Mouse (Mus musculus): Measurements from ENCODE around the gene Kdm8. TPM values are rescaled to one million over a fixed set of nuclear protein-coding genes. Genes with fewer than 3 reads are reported as not detected.

Gene Kdm8
- polyA plus RNA-seq, 1 experiment from 2014 or later = 10.4 TPM

DNA sequence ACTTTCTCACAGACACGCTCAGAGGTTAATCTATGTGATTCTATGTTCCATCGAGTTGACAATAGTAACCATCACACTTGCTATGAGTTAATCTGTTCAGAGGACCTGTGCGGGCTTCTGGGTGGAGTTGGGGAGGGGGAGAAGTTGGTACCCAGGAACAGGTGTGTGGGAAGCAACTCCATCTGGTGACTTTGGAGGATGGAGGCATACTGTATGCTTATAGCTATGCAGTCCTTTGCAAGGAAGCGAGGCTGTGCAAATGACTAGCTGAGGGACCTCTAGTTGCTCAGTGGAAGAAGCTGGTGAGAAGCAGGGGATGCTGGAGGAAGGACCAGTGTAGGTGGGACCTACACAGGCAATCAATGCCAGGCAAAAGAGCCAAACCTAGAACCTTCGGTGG, 60.1 kb downstream of the Kdm8 start:
- Histone ChIP-seq H3K4me2 (ENCODE audit: low read depth, low read length) (no peak overlapping the region), H3K9me3 (ENCODE audit: control insufficient read depth, low read length) (no peaks in the 10 kb centered on the region), H3K4me3 (ENCODE audit: low read length) (no peak overlapping the region), H3K9ac (ENCODE audit: low read depth, low read length) (no peak overlapping the region), H3K27ac (ENCODE audit: low read length) (no peak overlapping the region), H3K27me3 (replicated peaks; ENCODE audit: control insufficient read depth, insufficient read depth, low read length) (no peaks in the 10 kb centered on the region), H3K4me1 (ENCODE audit: control insufficient read depth, insufficient read depth, low read length) (0 out of 2 replicates have a peak, but pooled peaks cover 4% of the 10 kb centered on the region), H3K36me3 (ENCODE audit: control insufficient read depth, insufficient read depth, low read length) (no peaks in the 10 kb centered on the region)
- ATAC-seq = no peak
- 91% methylated on average over 5 of the region's 5 CpGs for WGBS

DNA sequence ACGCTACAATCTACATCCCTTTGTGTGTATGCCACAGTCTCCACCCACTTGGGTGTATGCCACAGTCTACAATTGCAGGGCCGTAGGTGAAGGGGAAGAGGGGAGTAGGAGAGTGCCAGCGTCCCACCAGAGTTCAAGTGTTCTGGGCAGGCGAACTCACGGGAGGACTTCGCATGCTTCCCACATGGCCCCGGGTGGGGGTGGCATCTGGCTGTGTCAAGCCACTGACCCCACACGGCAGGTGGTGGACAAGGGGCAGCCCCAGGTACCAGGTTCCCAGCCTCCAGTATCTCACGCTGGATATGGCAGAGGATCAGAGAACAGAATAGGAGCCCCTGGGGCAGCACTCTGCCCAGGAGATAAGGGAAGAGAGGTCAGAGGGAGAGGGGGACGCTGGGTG, 61.1 kb downstream of the Kdm8 start:
- H3K4me3 ChIP-seq (ENCODE audit: low read length) = no peak overlapping the region
- no peaks in the 10 kb centered on the region for H3K9me3 ChIP-seq (ENCODE audit: control insufficient read depth, low read length)
- H3K36me3 ChIP-seq (ENCODE audit: control insufficient read depth, insufficient read depth, low read length) = no peaks in the 10 kb centered on the region
- H3K4me2 ChIP-seq (ENCODE audit: low read depth, low read length) = no peak overlapping the region
- WGBS = 81% methylated on average over 10 of the region's 10 CpGs
- H3K4me1 ChIP-seq (ENCODE audit: control insufficient read depth, insufficient read depth, low read length) = 0 out of 2 replicates have a peak, but pooled peaks cover under 1% of the 10 kb centered on the region
- no peak for ATAC-seq
- no peaks in the 10 kb centered on the region for H3K27me3 ChIP-seq (replicated peaks; ENCODE audit: control insufficient read depth, insufficient read depth, low read length)
- H3K27ac ChIP-seq (ENCODE audit: low read length) = no peak overlapping the region
- H3K9ac ChIP-seq (ENCODE audit: low read depth, low read length) = no peak overlapping the region

DNA sequence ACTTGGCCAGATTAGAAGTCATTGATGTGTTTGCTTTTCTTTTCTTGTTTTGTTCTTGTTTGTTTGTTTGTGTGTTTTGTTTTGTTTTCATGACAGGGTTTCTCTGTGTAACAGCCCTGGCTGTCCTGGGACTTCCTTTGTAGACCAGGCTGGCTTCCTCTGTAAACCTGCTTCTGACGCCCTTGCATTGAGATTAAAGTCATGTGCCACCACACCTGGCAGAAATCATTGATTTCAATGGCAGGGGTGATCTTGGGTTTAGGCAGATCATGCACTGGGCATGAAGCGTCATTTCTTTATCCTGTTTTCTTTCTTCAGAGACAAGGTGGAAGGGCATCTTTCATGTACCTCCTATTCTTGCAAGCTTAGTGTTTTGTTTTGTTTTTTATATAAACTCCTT, 62.8 kb downstream of the Kdm8 start:
- 85% methylated on average over 2 of the region's 2 CpGs for WGBS
- H3K4me2 ChIP-seq (ENCODE audit: low read depth, low read length) = no peak overlapping the region
- no peaks in the 10 kb centered on the region for H3K27me3 ChIP-seq (replicated peaks; ENCODE audit: control insufficient read depth, insufficient read depth, low read length)
- H3K9ac ChIP-seq (ENCODE audit: low read depth, low read length) = no peak overlapping the region
- H3K4me3 ChIP-seq (ENCODE audit: low read length) = no peak overlapping the region
- H3K36me3 ChIP-seq (ENCODE audit: control insufficient read depth, insufficient read depth, low read length) = no peaks in the 10 kb centered on the region
- H3K27ac ChIP-seq (ENCODE audit: low read length) = no peak overlapping the region
- no peaks in the 10 kb centered on the region for H3K9me3 ChIP-seq (ENCODE audit: control insufficient read depth, low read length)
- no peaks in the 10 kb centered on the region for H3K4me1 ChIP-seq (ENCODE audit: control insufficient read depth, insufficient read depth, low read length)
- ATAC-seq = no peak

DNA sequence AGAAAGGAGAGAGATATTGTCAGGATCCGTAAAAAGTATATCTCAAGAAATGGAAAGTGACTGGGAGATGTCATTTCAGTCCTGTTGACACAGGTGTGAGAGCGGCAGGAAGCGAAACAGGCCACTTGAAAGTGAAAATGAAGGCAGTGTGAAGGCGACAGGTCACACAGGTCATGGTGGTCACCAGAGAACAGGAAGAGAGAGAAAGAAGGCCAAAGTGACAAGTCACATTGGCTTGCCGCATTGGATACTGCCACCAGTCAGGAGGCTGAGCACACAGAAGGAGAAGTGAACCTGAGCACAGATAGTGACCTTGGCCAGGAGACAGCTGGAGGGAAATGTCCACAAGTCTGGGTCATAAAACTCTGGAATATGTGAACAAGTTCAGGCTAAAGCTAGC, 67.0 kb downstream of the Kdm8 start:
- no peak for ATAC-seq
- no peak overlapping the region for H3K4me3 ChIP-seq (ENCODE audit: low read length)
- H3K27me3 ChIP-seq (replicated peaks; ENCODE audit: control insufficient read depth, insufficient read depth, low read length) = no peaks in the 10 kb centered on the region
- 79% methylated on average over 5 of the region's 5 CpGs for WGBS
- H3K4me2 ChIP-seq (ENCODE audit: low read depth, low read length) = no peak overlapping the region
- H3K36me3 ChIP-seq (ENCODE audit: control insufficient read depth, insufficient read depth, low read length) = no peaks in the 10 kb centered on the region
- no peak overlapping the region for H3K27ac ChIP-seq (ENCODE audit: low read length)
- peaks cover 4% of the 10 kb centered on the region; the same call in 1 of the 2 replicates for H3K4me1 ChIP-seq (ENCODE audit: control insufficient read depth, insufficient read depth, low read length)
- H3K9ac ChIP-seq (ENCODE audit: low read depth, low read length) = no peak overlapping the region
- no peaks in the 10 kb centered on the region for H3K9me3 ChIP-seq (ENCODE audit: control insufficient read depth, low read length)

DNA sequence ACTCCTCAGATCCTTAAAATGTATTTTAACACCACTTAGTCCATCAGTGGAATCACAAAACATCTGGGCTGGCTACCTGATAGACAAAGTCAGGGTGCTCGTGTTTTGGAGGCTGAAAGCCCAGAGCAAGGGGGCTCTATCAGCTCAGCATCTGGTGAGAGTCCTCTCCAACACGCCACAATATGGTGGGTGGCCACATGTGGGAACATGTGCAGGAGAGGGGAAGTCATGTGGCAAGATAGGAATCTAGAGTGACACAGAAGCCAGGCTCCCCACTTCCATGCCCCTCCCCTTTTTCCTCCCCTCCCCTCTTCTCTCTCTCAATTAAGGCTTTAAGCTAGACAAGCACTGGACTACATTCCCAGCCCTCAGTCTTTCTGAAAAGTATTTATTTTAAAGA, 67.4 kb downstream of the Kdm8 start:
- Histone ChIP-seq H3K27ac (ENCODE audit: low read length) (no peak overlapping the region), H3K4me1 (ENCODE audit: control insufficient read depth, insufficient read depth, low read length) (peaks cover 4% of the 10 kb centered on the region; the same call in 1 of the 2 replicates), H3K4me3 (ENCODE audit: low read length) (no peak overlapping the region), H3K27me3 (replicated peaks; ENCODE audit: control insufficient read depth, insufficient read depth, low read length) (no peaks in the 10 kb centered on the region), H3K9ac (ENCODE audit: low read depth, low read length) (no peak overlapping the region), H3K4me2 (ENCODE audit: low read depth, low read length) (no peak overlapping the region), H3K36me3 (ENCODE audit: control insufficient read depth, insufficient read depth, low read length) (no peaks in the 10 kb centered on the region), H3K9me3 (ENCODE audit: control insufficient read depth, low read length) (no peaks in the 10 kb centered on the region)
- no peak for ATAC-seq
- 68% methylated on average over 2 of the region's 2 CpGs for WGBS

Other genes starting within 250 kb of the Kdm8 start
- 104 and 115 TPM in 2 replicates for gene Nsmce1, start 46.9 kb downstream of the Kdm8 start, polyA plus RNA-seq (2015; fragmentation: Nextera tagmentation; extraction: Ambion mirVana)
- gene Il4ra, start 107.4 kb downstream of the Kdm8 start, polyA plus RNA-seq (2015; fragmentation: Nextera tagmentation; extraction: Ambion mirVana) = 12.6 and 14.5 TPM in 2 replicates
- 0.38 and 0.59 TPM in 2 replicates for gene Il21r, start 158.8 kb downstream of the Kdm8 start, polyA plus RNA-seq (2015; fragmentation: Nextera tagmentation; extraction: Ambion mirVana)

Measured in intestine, embryonic 16.5 days (tissue).